Mouse (Mus musculus) kidney, adult 18-20 months (tissue): ENCODE results near the gene Rsbn1l.

Experiments
- DNase-seq: peaks from one replicate; pipeline ENCODE4 v3.0.0; 2021

Rsbn1l gene

DNA sequence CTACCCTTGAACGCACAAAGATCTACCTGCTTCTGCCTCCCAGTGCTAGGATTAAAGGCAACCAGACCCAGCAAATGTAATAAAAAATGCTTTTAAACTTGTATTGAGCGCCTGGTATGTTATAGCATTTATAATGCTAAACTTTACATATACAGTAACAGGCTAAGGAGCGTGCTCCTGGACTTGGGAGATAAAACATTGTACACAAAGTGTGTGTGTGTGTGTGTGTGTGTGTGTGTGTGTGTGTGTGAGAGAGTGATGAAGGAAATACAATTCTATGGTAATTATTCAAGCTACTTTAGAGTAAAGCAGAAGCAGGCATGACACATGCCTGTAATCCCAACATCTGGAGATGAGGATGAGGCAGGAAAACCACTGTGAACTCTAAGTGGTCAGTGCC lies at the start of gene Rsbn1l:
Rsbn1l (minus strand) TSS at position 101 of the 400 bp plus-strand sequence.
- DNase-seq, result no peak

DNA sequence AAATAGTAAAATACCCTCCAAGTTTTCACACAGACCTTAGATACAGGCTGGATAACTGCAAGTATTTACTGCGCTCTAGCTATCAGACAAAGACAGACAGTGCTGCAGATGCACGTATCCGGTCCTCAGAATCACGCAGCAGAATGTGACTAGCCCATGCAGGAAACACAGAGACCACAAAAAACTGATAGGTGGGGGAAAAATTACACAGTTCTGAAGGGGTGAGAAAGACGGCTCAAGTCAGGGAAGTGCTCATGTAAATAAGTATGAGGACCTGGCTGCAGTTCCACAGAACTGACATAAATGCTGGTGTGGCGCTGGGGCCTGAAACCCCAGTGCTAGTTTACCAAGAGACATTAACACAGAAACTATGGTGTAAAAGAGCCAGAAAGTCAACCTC lies 46.5 kb upstream of the Rsbn1l start:
- DNase-seq, result no peak

DNA sequence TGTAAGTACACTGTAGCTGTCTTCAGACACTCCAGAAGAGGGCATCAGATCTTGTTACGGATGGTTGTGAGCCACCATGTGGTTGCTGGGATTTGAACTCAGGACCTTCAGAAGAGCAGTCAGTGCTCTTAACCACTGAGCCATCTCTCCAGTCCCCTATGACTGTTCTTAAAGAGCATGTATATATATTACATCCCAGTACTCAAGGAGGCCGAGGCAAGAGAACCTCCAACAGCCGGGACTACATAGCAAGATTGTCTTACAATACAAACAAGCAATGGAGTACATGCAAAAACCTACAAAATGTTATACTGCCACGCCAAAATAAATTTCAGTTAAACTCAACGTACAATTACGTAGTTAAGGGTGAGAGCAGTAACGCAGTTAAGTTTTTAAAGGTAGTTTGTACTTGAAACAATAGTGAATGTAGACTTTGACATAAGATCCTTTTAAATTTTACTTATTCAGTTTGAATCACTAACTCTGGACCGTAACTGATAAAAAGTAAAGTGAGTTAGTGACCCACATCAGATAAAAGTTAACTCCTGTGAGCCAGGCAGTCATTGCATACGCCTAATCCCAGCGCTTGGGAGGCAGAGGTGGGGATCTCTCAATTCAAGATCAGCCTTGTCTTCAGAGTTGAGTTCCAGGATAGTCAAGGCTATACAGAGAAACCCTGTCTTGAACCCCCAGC lies 45.6 kb upstream of the Rsbn1l start:
- DNase-seq, result no peak

- DNase-seq, result no peak
Measured at GRCm38 (mm10) chr5:20998427-20998826, 42.2 kb upstream of the Rsbn1l start.

- DNase-seq, result no peak
Measured at GRCm38 (mm10) chr5:20997555-20997954, 41.4 kb upstream of the Rsbn1l start.

GRCm38 (mm10) chr5:20990062-20990809 lies 34.0 kb upstream of the Rsbn1l start:
- no peak for DNase-seq

DNA sequence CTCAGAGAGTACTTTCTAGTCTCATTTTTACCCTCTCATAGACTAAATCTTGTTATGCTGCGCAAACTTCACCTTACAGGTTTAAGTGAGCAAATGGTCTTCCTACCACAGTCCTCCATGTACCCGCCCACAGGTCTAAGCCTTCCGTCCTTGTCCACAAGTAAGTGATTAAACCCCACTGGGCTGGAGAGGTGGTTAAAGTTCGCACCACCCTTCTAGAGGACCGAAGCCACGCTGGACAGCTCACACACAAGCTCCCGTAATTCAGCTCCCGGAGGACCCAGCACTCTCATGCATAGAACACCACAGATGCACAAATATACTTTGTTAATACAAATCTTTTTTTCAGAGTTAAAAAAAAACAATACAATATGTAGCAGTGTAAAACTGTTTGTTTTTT lies 30.1 kb upstream of the Rsbn1l start:
- no peak for DNase-seq

- DNase-seq, result no peak
Measured at GRCm38 (mm10) chr5:20983505-20983904, 27.3 kb upstream of the Rsbn1l start.

- DNase-seq, result no peak
Measured at GRCm38 (mm10) chr5:20974690-20975089, 18.5 kb upstream of the Rsbn1l start.

- no peak for DNase-seq
Measured at GRCm38 (mm10) chr5:20973999-20974398, 17.8 kb upstream of the Rsbn1l start.

DNA sequence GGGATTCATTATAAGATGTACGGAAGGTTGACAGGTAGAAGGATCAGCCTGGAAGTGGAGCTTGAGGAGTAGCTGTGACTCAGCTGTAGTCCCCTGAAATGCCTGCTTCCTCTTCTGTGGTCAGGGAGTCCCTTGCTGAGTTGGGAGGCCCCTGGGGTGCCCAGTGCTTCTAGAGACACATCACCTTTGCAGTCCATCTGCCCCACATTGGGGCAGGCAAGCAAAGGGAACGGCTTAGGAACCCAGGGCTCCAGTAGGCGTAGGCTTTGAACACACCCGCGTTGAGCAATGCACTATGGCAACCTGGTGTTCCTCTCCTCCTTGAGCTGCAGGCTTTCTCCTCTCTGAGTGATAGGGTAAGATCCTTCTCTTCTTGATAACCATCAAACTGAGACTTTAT lies 16.9 kb upstream of the Rsbn1l start:
- no peak for DNase-seq

DNA sequence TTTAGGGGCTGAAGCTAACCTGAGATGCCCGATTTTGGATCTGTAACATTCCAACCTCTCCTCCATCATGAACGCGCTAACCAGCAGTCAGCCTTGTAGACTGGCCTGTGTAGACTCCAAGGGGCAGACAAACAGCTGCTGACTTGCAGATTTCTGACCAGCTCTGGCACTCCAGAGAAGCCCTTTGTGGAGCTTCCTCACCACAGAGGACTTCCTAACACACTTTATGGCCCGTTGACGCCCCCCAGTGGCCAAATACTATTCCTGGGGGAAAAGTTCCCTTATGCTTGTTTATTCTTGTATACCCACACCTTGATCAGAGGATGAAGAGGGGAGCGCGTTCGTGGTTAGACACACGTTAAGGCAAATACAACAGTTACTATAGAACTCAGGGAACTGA lies 12.8 kb upstream of the Rsbn1l start:
- peak; percentile 80 for DNase-seq

DNA sequence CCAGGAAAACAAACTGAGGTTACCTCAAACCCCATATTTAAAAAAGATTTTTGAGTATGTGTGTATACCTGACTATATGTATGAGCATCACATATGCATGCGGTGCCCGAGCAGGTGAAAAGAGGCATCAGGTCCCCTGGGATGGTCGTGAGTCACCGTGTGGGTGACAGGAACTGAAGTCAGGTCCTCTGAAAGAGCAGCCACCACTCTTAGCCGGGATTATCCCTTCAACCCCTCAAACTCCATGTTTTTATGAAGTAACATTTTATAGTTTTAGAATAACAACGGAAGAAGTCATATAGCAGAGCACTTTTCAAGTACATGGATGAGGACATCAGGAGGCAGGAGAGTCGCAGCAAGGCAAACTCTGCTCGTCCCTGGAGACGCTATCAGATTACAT lies 12.3 kb upstream of the Rsbn1l start:
- no peak for DNase-seq

DNA sequence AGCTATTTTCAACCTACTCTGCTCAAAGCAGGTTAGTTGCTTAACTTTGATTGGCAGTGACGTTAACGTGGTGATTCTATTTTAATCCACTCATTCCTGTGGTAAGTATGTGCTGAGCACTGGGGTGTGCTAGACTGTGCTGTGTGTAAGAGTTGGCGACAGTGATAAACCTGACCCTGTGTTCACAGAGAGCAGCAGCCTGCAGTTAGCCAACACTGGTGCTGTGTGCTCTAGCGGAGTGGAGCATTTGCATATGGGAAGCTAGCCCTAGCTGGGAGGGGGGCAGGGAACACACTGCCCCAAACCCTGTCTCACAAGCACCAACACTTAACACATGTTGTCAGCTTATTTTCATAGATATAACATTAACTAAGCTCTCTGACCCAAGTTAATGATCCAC lies 11.7 kb upstream of the Rsbn1l start:
- DNase-seq, result peak; percentile 57

GRCm38 (mm10) chr5:20964446-20964845 lies 8.2 kb upstream of the Rsbn1l start:
- DNase-seq, result no peak

DNA sequence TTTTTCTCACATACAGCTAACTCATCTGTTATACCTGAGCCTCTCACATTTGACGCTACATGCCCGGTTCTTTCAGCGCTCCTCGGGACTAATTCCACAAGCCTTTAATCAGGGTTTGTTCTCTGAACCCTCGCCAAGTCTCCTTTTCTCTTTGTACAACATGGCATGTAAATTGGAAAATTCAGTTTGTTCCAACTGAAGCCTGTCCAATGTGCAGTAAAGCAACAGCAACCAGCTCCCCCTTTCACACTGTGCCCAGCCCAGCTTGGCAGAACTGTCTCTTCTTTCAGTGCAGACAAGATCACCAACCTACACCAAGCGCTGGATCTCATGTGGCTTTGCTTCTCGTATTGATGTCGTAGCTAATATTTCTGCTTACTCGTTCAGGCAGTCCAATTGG lies 7.1 kb upstream of the Rsbn1l start:
- no peak for DNase-seq

DNA sequence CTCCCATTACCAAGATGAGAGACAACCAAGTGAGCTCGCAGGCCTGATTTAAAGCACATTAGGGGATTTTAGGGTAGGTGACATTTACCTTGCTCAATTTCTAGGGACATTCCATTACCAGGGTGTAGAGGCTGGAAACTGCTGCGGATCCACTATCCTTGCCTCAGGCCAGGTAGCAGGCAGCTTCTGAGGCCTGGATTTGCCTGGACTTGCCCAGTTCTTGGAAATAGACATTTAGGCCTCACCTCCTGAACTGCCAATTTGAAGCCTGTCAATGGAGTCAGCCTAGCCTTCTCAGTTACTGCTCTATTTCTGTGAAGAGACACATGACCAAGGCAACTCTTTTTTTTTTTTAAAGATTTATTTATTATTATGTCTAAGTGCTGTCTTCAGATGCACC lies 4.7 kb upstream of the Rsbn1l start:
- DNase-seq, result no peak

GRCm38 (mm10) chr5:20955114-20955835 lies 923 bp downstream of the Rsbn1l start:
- no peak for DNase-seq

DNA sequence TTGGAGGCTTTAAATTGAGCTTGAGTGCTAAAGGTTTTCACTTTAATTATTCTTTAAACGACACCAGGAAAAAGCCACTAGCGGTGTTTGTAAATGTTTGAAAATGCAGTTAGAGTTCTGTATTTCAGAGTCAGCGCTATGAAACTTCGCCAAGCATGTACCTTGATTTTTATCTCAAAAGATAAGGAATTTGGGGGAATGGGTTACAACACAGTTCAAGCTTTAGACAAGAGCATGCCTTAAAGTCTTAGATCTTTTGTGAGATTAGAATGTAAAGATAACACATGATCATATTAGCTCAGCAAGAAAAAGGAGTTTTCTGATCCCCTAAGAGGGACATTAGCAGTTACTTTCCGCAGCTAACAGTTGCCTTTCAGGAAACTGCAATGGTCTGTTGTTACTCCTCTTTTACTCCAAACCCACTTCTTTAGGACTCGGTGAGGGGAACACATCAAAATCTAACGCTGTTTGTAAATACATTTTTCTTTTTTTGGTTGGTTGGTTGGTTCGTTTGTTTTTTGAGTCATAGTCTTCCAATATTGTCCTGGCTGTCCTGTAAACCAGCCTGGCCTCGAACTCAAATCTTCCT lies 3.8 kb downstream of the Rsbn1l start:
- no peak for DNase-seq

DNA sequence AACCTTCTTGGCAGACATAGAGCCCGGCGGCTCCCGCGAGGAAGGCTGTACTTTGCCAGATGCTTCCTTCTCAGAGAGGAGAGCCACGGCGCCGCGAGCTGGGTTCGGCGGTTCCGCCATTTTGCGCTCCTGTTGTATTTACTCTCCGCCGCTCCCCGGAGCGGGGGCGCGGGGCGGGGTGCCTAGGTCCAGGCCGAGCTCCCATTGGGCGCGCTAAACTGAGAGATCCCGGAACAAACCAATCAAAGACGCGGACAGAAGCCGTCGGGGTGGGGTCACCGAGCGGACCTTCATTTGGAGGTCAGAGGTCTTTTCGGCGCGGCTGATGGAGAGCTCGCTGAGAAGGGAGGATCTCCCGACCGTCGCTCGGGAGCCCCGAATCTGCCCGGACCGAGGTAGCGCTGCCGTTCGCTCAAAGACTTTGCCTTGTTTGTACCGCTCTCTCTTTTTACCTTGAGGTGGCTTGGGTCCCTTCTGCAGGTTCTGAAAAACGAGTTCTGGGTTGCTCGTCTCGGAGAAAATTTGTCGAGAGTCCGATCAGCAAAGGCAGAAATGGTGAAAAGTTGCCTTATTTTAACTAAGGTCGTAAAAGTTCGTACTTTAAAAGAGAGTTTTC lies 4.4 kb downstream of the Rsbn1l start:
- DNase-seq, result peak; percentile 96

DNA sequence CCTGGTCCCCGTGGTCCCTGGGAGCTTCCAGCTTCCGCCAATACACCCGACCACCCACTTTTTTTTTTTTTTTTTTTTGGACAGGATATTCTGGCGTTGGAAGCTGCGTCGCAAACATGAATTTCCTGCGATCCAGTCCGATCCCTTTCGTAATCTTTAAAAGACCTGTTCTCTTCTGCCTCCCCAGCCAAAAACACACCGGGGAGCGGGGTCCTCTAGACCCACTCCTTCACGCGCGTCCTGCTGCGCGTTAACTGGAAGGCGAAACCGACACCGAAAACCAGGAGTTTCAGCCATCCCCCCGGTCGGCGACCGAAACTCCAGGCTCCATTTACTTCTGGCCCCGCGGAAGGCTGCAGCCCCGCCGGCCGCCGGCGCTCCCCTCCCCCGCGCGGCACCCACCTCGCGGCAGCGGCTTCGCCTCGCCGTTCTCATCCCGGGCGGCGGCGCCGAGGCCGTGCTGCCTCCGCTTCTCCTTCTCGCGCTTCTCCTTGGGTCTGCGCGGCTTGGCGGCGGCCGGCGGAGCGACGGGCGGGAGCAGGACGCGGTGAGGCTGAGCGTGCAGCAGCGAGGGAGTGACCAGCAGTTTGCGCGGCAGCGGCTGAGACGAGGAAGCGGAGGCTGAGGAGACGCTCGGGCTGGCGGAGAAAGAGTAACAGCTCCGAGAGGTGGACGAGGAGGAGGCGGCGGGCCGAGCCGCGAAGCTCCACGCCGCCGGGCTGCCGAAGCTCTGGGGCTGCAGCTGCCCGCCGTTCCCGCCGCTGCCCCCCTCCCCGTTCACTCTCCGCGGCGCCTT lies 5.1 kb downstream of the Rsbn1l start:
- no peak for DNase-seq

DNA sequence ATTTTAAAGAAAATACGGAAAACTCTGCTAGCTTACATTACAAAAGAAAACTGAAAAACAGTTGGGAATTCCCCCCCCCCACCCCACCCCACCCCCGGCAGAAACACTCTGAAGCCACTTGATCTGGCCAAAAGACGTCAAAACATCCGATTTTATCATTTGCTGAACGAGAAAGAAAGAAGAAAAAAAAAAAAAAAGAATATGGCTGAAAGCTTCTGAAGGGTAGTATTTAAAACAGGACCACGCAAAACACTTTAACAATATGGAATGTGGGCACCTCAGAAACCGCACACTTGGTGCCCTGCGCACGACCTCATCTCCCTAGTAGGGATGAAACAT lies 5.7 kb downstream of the Rsbn1l start:
- DNase-seq, result no peak
